In genomic region chr14:41160743-41161142, GRCm38 (mm10) we compare ENCODE assay signal across 15 mouse cellular contexts. TPM values are rescaled to one million over a fixed set of nuclear protein-coding genes. Genes with fewer than 3 reads are reported as not detected.
DNase-seq lines count a peak whose midpoint lies in the region; ATAC-seq and TF ChIP-seq lines count a peak whose summit lies in the region.
"Had no signal": no experiment of that assay in that cellular context is flagged by ENCODE, and none has a peak within 500 bp of the region (broad histone marks: within the 10 kb centered on the region; RNA-seq: fewer than 3 reads in every experiment).

No protein-coding gene starts in this region.

- H3K36me3 ChIP-seq in forebrain, embryonic 14.5 days (ENCODE audit: control insufficient read depth, insufficient read depth, low read length) = no peaks in the 10 kb centered on the region
- H3K36me3 ChIP-seq: neural tube, embryonic 15.5 days had no signal

- peaks cover 5% of the 10 kb centered on the region for H3K4me1 ChIP-seq in lung, adult 2 months (ENCODE audit: control insufficient read depth, insufficient read depth, low read length)
- no peaks in the 10 kb centered on the region for H3K4me1 ChIP-seq in forebrain, embryonic 14.5 days (ENCODE audit: control insufficient read depth, insufficient read depth, low read length)
- H3K4me1 ChIP-seq: neural tube, embryonic 15.5 days had no signal

- H3K27me3 ChIP-seq in forebrain, embryonic 14.5 days (replicated peaks; ENCODE audit: control insufficient read depth, insufficient read depth, low read length) = no peaks in the 10 kb centered on the region
- H3K27me3 ChIP-seq: neural tube, embryonic 15.5 days had no signal

- H3K9me3 ChIP-seq in forebrain, embryonic 14.5 days (replicated peaks; ENCODE audit: control insufficient read depth, low read length) = no peaks in the 10 kb centered on the region
- H3K9me3 ChIP-seq: neural tube, embryonic 15.5 days had no signal

- no peak for ATAC-seq in frontal cortex, adult (ENCODE audit: low TSS enrichment)
- ATAC-seq in forebrain, embryonic 14.5 days = no peak
- ATAC-seq: midbrain, embryonic 16.5 days had no signal

- no peak overlapping the region for H3K4me2 ChIP-seq in forebrain, embryonic 14.5 days (ENCODE audit: low read length)
- H3K4me2 ChIP-seq: lung, embryonic 14.5 days; neural tube, embryonic 15.5 days had no signal

- no peak for TF ChIP-seq POLR2A in lung, adult 2 months (IDR thresholded peaks at IDR 0.05; ENCODE audit: borderline replicate concordance, extremely low read depth, low read depth, low read length)

- H3K4me3 ChIP-seq in lung, adult 2 months (replicated peaks; ENCODE audit: extremely low read depth, low read depth, low read length) = no peak overlapping the region
- no peak overlapping the region for H3K4me3 ChIP-seq in forebrain, embryonic 14.5 days (ENCODE audit: low read depth, low read length)
- H3K4me3 ChIP-seq: neural tube, embryonic 15.5 days had no signal

- peak; percentile 61 to 69 for DNase-seq in lung, adult 18-20 months
- no peak for DNase-seq in lung, adult 2 months
- DNase-seq in embryo, embryonic 10 days (ENCODE audit: low spot score) = peak; percentile 38
- DNase-seq in kidney, postnatal 14 days = peak; percentile 2
- peak; percentile 4 for DNase-seq in mesoderm, embryonic 11.5 days (ENCODE audit: low read depth, low spot score)
- DNase-seq in forebrain, embryonic 14.5 days (ENCODE audit: low spot score) = no peak
- DNase-seq: cerebellum, postnatal 10 days; heart, adult 18-20 months; heart, postnatal 36 days; right cerebral cortex, postnatal 14 days had no signal

- WGBS in lung, adult 2 months = 26% methylated on average over 1 of the region's 1 CpGs
- 61% methylated on average over 1 of the region's 1 CpGs for WGBS in forebrain, embryonic 14.5 days

- no peak overlapping the region for H3K9ac ChIP-seq in forebrain, embryonic 14.5 days (ENCODE audit: low read length)
- H3K9ac ChIP-seq: lung, embryonic 14.5 days; neural tube, embryonic 15.5 days had no signal

- TF ChIP-seq CTCF in lung, adult 2 months (IDR thresholded peaks at IDR 0.05; ENCODE audit: insufficient read depth, low read length) = no peak

- H3K27ac ChIP-seq in forebrain, embryonic 14.5 days (ENCODE audit: low read depth, low read length) = no peak overlapping the region
- H3K27ac ChIP-seq: neural tube, embryonic 15.5 days had no signal

RNA-seq across cellular contexts. Expression of gene Mbl1, which starts 9.5 kb away (rescaled TPM):
- polyA plus RNA-seq in lung, adult 2 months (2012; rRNA removed) = 0.66 and 0.67 TPM in 2 replicates
- polyA plus RNA-seq in forebrain, embryonic 14.5 days (2014; fragmentation: Nextera tagmentation; extraction: Ambion mirVana) = not detected in 2 replicates
- polyA plus RNA-seq: lung, embryonic 14.5 days; midbrain, embryonic 16.5 days; neural tube, embryonic 15.5 days; stomach, embryonic 14.5 days had no signal

RNA-seq across cellular contexts. Expression of gene Sftpd, which starts 24.2 kb away (rescaled TPM):
- 235 and 279 TPM in 2 replicates for polyA plus RNA-seq in lung, adult 2 months (2012; rRNA removed)
- not detected in 2 replicates for polyA plus RNA-seq in forebrain, embryonic 14.5 days (2014; fragmentation: Nextera tagmentation; extraction: Ambion mirVana)
- polyA plus RNA-seq: lung, embryonic 14.5 days; midbrain, embryonic 16.5 days; neural tube, embryonic 15.5 days; stomach, embryonic 14.5 days had no signal

RNA-seq across cellular contexts. Expression of gene Sftpa1, which starts 29.2 kb away (rescaled TPM):
- polyA plus RNA-seq in lung, adult 2 months (2012; rRNA removed) = 1,111 and 1,268 TPM in 2 replicates
- polyA plus RNA-seq in forebrain, embryonic 14.5 days (2014; fragmentation: Nextera tagmentation; extraction: Ambion mirVana) = not detected in 2 replicates
- polyA plus RNA-seq: midbrain, embryonic 16.5 days; neural tube, embryonic 15.5 days; stomach, embryonic 14.5 days had no signal

RNA-seq across cellular contexts. Expression of gene Mat1a, which starts 55.9 kb away (rescaled TPM):
- polyA plus RNA-seq in lung, adult 2 months (2012; rRNA removed) = 3.5 and 6.0 TPM in 2 replicates
- polyA plus RNA-seq in forebrain, embryonic 14.5 days (2014; fragmentation: Nextera tagmentation; extraction: Ambion mirVana) = not detected in 2 replicates
- polyA plus RNA-seq: midbrain, embryonic 16.5 days; neural tube, embryonic 15.5 days; stomach, embryonic 14.5 days had no signal

Comparison
In these comparisons a context has a peak if more than half of its experiments do, and no peak if none do; other contexts are left out.
1. DNase-seq: peak in lung, adult 18-20 months (2 of 2), embryo, embryonic 10 days (single experiment), kidney, postnatal 14 days (single experiment) and mesoderm, embryonic 11.5 days (single experiment); none in lung, adult 2 months (single experiment) and forebrain, embryonic 14.5 days (single experiment).
2. RNA of gene Sftpd, which starts 24.2 kb away (polyA plus RNA-seq): 235 to 279 TPM in lung, adult 2 months; not detected in forebrain, embryonic 14.5 days; every median in the first group is over 100 times any median in the second.
3. RNA of gene Sftpa1, which starts 29.2 kb away (polyA plus RNA-seq): 1,111 to 1,268 TPM in lung, adult 2 months; not detected in forebrain, embryonic 14.5 days; every median in the first group is over 1,000 times any median in the second.